Mouse (Mus musculus) 3134 (cell line): ENCODE results near the gene Cd52.

ENCODE experiments used
- DNase-seq: peaks from one replicate; pipeline ENCODE4 v3.0.0-alpha.2; 2011; ENCODE audit warnings: low spot score; ENCODE audit not compliant: insufficient read length; ENCODE audit errors: extremely low read depth

Gene Cd52

GRCm38 (mm10) chr4:134119644-134120043 is 24.8 kb upstream of the Cd52 start:
- no peak for DNase-seq

GRCm38 (mm10) chr4:134119042-134119441 is 24.2 kb upstream of the Cd52 start:
- DNase-seq, result no peak

- no peak for DNase-seq
These were observed 23.4 kb upstream of the Cd52 start for GRCm38 (mm10) chr4:134118126-134118800.

GRCm38 (mm10) chr4:134117012-134117411 is 22.1 kb upstream of the Cd52 start:
- no peak for DNase-seq

- no peak for DNase-seq
These were observed 21.6 kb upstream of the Cd52 start for GRCm38 (mm10) chr4:134116501-134116900.

GRCm38 (mm10) chr4:134115215-134116144 is 20.6 kb upstream of the Cd52 start:
- no peak for DNase-seq

- DNase-seq, result no peak
These were observed 19.2 kb upstream of the Cd52 start for GRCm38 (mm10) chr4:134114038-134114437.

GRCm38 (mm10) chr4:134113356-134113994 is 18.6 kb upstream of the Cd52 start:
- peak; percentile 44 for DNase-seq

GRCm38 (mm10) chr4:134112403-134112802 is 17.5 kb upstream of the Cd52 start:
- no peak for DNase-seq

- DNase-seq, result no peak
These were observed 15.8 kb upstream of the Cd52 start for GRCm38 (mm10) chr4:134110653-134111052.

GRCm38 (mm10) chr4:134108196-134108595 is 13.3 kb upstream of the Cd52 start:
- no peak for DNase-seq

- DNase-seq, result no peak
These were observed 12.8 kb upstream of the Cd52 start for GRCm38 (mm10) chr4:134107730-134108129.

- no peak for DNase-seq
These were observed 11.2 kb upstream of the Cd52 start for GRCm38 (mm10) chr4:134106105-134106504.

GRCm38 (mm10) chr4:134102742-134103119 is 7.8 kb upstream of the Cd52 start:
- DNase-seq, result no peak

GRCm38 (mm10) chr4:134101979-134102741 is 7.3 kb upstream of the Cd52 start, which contains the start of gene Ubxn11:
Gene Ubxn11 (plus strand): TSS chr4:134102570.
- DNase-seq, result peak; percentile 81

GRCm38 (mm10) chr4:134100245-134100644 is 5.4 kb upstream of the Cd52 start:
- DNase-seq, result no peak

GRCm38 (mm10) chr4:134098628-134099027 is 3.7 kb upstream of the Cd52 start:
- DNase-seq, result no peak

GRCm38 (mm10) chr4:134097015-134097608 is 2.2 kb upstream of the Cd52 start:
- no peak for DNase-seq

GRCm38 (mm10) chr4:134096120-134096519 is 1.2 kb upstream of the Cd52 start:
- no peak for DNase-seq

GRCm38 (mm10) chr4:134094004-134094564 is 798 bp downstream of the Cd52 start:
- DNase-seq, result no peak
